Mouse (Mus musculus): ENCODE results near the gene Arcn1.
A peak's percentile ranks its signal among the peaks of the same experiment; 100 is the strongest.
"Not testable (repeated sequence)": the region's sequence is repeated elsewhere in the genome, so short reads cannot be mapped to it uniquely, and the experiment has no call there.

The Arcn1 gene

DNA sequence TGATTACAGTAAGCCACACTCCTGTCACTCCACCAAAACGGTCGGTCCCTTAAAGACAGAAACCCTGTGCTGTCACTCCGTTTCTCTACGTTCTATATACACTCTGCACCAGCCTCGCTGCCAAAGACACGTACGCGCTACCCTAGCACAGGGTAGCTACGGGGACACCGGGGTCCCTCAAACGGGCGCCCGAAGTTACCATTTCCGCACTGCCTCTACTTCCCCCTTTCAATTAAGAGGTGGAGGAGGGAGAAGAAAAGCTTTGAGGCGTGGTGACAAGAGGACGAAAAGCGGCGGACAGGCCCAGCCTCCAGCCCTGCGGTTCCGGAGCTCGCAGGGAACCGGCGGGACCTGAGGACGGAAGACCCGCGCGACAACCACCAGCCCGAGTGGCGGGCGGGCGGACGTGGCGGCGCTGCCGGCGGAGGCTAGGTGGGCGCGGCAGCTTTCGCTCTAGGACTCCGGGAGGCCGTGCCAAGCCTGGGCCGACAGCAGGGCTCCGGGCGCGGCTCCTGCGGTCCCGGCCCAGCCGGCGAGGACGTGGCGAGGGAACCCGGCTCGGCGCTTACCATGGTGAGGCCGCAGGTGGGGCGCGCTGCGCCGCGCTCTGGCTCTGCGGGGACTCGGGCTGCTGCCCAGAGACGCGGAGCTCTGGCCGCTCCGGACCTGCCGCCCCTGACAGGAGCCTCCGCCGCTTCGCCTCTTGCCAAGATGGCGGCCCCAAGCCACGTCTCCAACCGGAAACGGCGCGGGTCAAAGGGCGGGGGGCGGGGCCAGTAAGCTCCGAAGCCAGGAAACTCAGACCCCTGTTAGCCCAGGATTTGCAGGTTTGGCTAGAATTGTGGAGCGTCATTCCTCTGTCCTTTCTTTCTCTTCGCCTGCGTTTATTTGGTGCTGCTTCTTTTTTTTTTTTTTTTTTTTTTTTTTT, at the start of gene Arcn1, which contains the start of gene Ift46:
Arcn1 (minus strand) TSS at position 745 of the 928 bp plus-strand sequence.
Ift46 (plus strand) TSS at position 808 of the 928 bp plus-strand sequence.
- DNase-seq (ENCODE audit: low read depth, low spot score), result peak; percentile 84

DNA sequence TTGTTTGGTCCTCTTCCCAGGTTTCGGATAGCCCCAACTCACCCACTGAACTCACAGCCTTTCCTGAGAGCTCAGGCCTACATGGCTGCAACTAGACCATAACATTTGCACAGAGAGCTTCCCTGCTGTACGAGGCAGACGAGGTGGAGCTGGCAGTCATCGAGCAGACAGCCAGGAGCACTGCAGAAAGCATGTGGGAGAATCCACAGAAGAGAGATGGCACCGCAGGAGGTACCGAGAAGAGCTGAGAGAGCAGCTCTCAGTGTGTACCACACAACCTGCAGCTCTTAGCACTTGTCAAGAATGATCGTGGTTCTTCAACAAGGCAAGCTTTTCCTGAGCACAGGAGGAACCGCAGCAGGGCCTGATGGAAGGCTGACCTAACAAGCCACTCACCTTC, 46.5 kb upstream of the Arcn1 start:
- DNase-seq (ENCODE audit: low read depth, low spot score), result no peak

DNA sequence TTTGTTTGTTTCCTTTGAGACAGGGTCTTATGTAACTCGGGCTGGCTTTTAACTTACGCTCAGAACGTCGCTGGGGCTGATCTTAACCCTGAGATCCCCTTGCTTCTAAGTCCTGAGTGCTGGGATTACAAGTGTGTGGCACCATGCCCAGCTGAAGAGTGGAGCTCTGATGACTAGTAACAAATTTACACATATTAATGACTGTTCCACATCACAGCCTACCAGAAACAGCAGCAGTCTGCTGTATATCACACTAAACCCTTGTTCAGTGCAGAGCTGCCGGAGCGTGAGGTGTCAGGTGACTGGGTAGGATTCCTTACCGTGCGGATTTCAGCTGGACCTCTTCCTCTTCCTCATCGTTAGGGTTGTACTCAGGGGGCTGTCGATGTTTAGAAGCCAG, 42.7 kb upstream of the Arcn1 start:
- DNase-seq (ENCODE audit: low read depth, low spot score), result no peak

DNA sequence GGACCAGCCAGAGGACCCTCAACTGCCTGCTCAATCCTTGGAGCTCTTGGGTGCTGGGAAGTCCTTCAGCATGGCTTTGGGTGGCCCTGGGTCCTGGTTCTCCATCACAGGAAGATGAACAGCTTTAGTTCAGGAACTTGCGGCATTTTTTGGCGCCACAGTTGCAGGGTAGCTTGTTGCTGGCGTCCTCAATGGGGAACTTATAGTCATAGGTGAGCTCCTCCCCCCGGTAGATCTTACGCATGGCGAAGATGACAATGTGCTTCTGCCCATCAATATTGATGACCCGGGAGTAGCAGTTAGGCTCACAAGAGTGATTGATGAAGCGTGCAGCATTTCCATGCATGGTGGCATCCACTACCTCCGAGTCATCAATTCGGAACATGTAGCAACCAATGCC, 40.1 kb upstream of the Arcn1 start:
- DNase-seq (ENCODE audit: low read depth, low spot score), result no peak

DNA sequence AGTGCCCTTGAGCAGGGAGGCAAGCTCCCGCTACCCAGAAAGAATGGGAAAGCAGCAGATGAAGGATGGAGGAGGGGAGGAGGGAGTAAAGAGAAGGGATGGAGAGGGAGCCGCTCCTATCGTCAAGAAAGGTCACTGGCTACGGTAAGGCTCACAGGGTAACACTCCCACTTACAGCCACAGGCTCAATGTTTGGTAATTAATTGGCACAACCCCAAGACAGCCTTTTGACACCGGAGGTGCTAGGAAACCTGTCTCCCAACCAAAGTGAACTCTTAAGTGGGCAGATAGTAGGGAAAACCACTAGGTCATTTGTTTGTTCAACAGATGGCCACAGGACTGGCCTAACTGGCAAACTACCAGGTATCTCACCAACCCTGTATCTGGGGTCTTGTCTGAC, 39.5 kb upstream of the Arcn1 start:
- no peak for DNase-seq (ENCODE audit: low read depth, low spot score)

DNA sequence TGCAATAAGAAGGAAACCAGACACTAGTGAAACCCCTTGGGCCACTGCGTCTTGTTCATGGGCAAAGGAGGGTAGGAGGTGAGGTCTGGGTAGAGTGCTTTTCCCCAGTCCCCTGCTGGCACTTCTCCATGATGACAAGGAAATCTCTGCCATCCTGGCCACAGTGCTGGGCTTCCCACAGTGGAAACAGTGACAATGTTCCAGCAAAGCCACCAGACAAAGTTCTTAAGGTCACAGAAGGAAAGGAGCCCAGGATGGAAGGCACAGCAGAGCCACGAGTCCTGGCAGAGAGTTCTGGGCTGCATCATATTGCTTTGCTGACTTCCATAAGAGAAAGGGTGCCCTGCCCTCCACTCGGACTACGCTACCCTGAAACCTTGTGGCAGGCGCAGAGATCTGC, 37.9 kb upstream of the Arcn1 start:
- no peak for DNase-seq (ENCODE audit: low read depth, low spot score)

DNA sequence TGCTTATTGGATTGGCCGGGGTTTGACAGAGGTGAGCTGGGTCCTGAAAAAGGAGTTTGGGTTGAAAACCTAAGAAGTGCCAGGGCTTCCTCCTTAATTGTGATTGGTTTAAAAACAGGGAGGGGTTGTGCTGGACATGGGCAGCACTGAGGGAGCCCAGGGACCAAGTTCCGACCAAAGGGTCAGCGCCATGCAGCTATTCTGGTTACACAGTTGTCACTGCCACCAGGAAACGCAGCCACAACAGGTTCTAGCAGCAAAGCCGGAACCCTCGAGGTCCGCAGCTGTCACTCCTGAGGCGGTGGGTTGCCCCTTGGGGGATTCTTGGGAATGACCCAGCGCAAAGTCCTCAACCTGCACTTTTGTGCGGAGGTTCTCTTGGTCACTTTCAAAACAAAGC, 37.0 kb upstream of the Arcn1 start:
- DNase-seq (ENCODE audit: low read depth, low spot score), result no peak

DNA sequence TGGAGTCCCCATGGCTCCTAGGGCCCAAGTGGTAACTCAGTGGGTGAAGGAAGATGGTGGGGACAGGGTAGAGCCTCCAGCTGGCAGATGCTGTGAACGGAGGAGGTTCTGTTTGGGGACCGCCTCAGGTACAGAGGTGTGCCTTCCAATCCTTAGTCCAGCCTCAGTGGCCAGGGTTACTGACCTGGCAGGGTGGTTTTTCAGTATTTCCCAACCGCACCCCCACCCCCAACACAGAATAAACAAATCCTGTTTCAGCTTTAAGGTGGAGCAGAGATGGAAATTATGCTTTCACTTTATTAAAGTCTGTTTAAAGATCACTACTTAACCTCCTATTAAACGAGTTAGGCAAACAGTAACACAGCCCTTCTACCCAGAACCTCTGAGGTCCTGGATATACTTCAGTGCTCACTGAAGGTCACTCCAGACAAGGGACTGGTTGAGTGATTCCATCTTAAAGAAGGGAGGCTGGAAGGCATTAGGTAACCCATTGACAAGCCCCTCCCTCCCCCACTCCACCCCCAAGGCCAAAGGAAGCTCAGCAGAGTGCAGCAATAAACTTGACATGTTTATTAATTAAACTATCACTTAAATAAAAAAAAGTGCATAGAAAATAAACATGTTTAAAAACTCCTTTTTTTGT, 35.3 kb upstream of the Arcn1 start, which contains the start of gene Ttc36:
Ttc36 (minus strand) TSS at position 265 of the 643 bp plus-strand sequence.
- DNase-seq (ENCODE audit: low read depth, low spot score), result no peak

DNA sequence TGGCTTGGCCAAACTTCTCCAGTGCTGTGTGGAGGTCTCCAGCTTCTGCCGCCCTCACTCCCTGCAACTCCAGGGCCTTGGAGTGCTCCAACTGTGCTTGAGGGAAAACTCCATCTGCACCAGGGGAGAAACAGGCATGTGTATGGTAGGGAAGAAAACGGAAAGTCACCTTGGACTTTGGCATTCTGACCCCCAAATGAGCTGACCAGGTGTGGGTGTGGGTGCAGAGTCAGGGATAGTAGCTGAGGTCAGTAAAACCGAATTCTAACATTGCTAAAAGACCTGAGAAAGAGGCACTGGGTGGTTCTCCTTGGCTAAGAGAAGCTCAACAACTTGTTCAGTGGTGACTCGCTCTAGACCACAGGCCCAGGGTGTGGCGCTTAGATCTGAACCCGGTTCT, 34.0 kb upstream of the Arcn1 start:
- no peak for DNase-seq (ENCODE audit: low read depth, low spot score)

DNA sequence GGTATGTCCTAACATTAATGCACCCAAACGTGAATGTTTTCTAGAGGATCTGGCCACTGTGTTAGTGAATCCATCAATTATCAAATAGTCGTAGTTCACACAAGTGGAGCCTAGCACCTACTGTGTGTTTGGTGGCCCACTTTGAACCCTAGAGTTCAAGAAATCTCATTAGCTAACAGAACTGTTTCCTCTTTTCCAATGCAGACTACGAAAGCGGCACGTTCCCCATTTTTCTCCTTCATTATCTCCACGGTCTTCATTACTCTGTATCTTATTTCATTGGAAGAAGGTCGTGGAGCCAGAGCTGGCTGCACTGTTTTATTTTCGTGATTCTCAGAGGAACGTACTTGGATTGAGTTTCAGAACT, 32.3 kb upstream of the Arcn1 start:
- no peak for DNase-seq (ENCODE audit: low read depth, low spot score)

DNA sequence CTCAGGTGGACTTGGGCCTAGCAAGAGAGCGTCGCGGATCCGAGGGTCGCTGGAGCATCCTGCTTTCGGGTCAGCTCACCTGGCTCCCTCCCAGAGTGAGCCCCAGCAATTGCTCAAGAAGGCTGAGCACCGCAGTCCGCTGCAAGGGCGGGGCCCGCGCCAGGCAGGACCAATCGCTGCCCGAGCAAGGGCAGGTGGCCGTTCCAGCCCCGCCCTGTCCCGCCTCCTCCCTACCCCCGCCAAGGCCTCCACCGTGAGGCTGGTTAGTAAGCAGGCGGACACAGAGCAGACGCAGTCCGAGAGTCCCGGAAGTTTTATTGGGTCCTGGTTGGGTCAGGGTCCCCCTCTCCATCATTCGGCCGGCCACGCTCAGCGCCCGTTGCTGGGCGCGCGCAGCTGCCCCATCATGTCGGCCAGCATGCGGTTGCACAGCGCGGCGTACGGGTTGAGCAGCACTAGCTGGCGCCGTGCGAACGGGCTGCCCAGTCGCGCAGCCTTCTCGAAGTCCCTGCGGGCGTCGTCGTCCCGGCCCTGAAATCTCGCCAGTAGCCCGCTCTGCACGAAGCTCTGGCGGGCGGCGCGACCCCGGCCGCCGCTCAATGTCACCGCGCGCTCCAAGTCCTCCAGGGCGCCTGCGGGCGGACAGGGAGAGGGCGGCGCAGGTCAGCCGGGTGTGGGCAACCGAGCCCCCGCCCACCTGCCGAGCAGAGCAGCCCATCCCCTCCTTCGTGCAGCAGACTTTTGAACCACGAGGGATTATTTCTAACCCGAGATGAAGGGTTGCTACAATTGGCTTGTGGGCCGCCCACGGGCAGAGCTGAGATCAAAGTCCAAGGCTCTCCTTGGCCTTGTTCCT, 31.7 kb upstream of the Arcn1 start, which contains the start of gene Tmem25:
Tmem25 (minus strand) TSS at position 206 of the 856 bp plus-strand sequence.
- DNase-seq (ENCODE audit: low read depth, low spot score), result peak; percentile 85

DNA sequence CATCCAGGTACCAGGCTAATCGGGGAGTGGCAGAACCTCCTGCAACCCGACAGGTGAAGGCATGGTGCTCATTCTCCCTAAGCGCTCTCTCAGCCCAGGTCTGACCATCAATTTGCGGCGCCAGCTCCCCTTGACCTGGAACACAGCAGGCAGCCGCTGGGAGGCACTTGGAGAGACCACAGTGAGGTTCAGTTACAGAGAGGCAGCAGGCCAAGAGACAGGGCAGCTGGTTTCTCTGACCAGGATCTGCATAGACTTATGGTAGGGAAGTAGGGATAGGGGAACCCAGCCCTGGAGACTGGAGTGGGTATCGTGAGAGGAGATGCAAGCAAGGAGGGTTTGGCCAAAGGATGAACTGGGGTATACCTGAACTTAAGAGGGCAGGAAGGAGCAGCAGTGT, 30.7 kb upstream of the Arcn1 start:
- no peak for DNase-seq (ENCODE audit: low read depth, low spot score)

DNA sequence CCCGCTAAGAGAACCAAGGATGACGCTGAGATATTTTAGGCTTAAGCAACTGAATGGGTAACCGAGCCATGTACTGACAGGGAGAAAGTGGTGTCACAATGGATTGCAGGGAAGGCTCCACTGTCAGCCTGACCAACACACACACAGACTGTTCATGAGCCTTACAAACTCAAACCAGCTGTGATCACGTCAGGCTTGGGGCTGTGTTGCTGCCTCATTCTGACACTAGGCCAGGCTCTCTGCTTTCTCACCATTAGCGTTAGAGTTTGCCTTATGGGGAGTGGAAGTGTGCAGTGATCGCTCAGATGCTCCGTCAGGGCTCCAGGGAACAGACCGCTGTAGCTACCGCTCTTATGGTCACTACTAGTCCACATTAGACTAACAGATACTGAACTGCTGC, 25.2 kb upstream of the Arcn1 start:
- no peak for DNase-seq (ENCODE audit: low read depth, low spot score)

DNA sequence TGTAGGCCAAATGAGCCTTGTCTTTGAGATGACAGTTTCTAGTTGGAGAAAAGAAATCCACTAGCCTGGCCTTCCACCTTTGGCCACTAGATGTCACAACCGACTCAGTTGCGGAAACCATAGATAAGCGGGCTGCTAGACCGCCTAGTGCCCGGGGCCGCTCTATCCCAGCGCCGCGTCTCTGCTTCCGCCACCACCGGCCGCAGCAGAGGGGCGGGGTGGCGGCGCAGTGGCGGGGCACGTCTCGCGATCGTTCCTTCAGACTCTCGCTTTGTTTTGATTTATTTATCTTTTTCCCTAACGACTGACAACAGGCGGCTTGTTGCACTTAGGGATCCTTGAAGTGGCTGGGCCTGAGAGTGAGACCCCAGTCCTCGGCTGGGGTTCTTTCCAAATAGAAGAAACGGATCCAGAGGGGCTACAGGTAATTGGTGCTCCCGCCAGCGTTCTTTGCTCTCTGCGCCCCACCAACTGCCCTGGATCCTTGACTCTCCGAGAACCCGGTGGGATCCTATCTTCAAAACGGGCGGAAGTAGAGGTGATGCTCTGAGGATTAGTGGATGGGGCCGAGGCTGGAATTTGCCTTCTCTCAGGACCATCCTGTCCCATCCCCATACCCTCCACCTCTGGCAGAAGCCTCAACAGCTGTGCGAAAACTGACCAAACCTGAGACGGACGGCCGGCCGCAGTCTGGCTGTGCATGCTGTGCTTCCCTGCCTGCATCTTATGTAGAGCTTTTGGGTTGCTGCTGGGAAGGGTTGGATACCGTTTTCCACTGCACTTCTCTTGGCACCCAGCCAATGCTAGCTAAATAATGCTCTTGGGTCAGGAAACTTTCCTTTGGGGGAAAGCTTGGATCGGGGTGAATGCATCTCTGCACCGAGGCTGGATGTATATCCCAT, 5.4 kb upstream of the Arcn1 start:
- peak; percentile 91 for DNase-seq (ENCODE audit: low read depth, low spot score)

DNA sequence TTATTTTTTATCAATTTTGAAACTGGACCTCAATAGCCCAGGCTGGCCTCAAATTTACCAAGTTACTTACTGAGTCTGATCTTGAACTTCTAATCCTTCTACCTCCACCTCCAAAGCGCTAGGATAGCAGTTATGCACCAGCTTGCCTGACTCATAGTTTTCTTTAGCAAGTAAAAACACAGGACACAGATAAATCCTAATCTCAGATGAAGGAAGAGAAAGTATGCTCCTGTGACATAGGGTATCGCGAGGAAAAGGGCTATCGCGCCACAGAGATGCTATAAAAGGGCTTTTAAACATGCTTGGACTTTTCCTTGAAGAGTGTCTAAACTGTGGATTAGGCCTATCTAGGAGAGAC, 4.7 kb upstream of the Arcn1 start:
- no peak for DNase-seq (ENCODE audit: low read depth, low spot score)

DNA sequence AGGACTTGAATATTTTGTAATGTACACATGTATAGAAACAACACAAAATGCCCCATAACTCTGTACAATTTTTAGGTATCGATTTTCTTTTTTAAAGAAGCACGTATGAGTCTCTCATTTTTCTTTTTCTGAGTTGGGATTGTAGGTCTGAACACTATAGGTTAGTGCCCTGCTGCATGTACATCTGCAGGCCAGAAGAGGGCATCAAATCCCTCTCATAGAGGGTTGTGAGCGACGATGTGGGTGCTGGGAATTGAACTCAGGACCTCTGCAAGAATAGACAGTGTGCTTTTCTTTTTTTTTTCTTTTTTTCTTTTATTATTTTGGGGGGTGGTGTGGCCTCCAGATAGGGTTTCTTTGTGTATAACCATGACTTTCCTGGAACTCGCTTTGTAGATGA, 3.7 kb upstream of the Arcn1 start:
- DNase-seq (ENCODE audit: low read depth, low spot score), result no peak

DNA sequence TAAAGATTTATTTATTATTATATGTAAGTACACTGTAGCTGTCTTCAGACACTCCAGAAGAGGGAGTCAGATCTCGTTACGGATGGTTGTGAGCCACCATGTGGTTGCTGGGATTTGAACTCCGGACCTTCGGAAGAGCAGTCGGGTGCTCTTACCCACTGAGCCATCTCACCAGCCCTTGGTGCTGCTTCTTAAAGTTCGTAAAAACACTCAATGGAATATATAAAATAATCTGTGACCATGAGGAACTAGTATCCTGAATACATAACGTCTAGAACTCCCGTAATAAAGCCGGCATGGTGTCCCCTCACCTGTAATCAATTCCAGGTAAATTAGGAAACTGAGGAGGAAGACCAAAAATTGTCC, 367 bp upstream of the Arcn1 start:
- not testable (repeated sequence) for DNase-seq (ENCODE audit: low read depth, low spot score)

DNA sequence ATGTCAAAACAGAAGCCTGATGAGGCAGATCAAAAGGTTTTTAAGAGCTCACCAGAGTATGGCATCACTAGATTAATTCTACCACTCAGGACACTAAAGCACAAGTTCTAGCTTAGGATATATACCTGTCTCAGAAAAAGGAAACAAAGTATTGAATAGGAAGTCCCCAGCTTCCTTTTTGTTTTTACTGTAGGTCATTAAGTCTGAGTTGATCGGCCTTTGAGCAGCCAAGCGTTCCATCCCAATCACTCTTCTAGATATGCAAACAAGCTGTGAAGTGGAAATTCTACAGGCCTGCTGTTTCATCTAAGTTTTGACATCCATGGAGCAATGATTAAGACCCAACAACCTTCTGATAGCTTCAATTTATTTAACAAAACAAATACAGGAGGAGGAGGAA, 6.8 kb downstream of the Arcn1 start:
- DNase-seq (ENCODE audit: low read depth, low spot score), result no peak

DNA sequence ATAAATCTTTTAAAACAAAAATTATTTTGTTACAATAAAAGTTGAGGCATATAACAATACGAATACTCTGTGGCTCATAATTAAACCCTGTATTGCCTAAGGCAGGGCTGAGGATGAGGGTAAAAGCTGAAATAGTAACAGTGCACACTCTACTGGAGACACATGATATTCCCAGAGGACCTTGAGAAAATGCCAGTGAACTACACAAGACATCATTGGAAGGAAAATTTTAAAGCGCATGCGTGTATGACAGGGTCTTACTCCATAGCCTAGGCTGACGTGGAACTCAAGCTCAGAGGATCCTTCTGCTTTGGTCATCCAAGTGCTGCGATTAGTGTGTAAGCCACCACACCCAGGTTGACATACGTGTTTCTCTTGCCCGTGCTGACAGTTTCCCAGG, 19.2 kb downstream of the Arcn1 start:
- no peak for DNase-seq (ENCODE audit: low read depth, low spot score)

DNA sequence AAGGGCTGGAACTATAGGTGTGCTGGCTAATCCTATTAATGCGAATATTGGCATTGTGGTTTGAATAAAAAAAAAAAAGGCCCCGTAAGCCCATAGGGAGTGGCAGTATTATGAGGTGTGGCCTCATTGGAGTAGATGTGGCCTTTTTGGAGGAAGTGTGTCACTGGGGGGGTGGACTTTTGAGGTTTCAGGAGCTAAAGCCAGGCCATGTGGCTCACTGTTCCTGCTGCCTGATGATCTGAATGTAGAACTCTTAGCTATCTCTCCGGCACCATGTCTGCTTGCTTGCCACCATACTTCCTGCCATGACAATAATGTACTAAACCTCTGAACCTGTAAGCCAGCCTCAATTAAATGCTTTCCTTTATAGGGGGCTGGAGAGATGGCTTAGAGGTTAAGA, 20.3 kb downstream of the Arcn1 start:
- no peak for DNase-seq (ENCODE audit: low read depth, low spot score)

DNA sequence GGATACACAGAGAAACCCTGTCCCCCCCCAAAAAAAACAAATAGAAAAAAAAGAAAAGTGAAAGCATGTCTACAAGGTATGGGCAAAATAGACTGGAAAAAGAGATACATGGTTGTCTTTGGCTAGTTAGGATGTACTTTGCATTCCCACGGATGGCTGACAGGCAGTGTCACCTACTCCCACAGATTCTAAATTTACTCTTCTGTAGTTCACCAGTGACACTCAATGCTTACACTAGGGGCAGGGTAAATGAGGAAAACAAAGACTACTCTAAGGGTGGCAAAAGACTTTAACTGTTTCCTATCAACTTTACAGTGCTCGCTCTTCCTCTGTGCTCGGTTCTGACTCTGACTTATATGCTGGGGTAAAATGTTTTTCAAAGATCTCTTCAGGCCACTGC, 21.0 kb downstream of the Arcn1 start:
- DNase-seq (ENCODE audit: low read depth, low spot score), result no peak

Data from telencephalon, adult 2 months (tissue).